Mouse (Mus musculus) cortical plate, adult 2 months (tissue): ENCODE data around the gene Nkx2-9.

ENCODE experiments used
- CTCF ChIP-seq: fragments of 200-500 bp; IDR thresholded peaks from 2 replicates; pipeline ENCODE4 v1.5.1; 2011; ENCODE audit warnings: mild to moderate bottlenecking, control low read depth, low read length; ENCODE audit not compliant: insufficient read depth; ENCODE audit errors: extremely low read depth
- POLR2A ChIP-seq: fragments of 200-500 bp; IDR thresholded peaks from 2 replicates; pipeline ENCODE4 v1.6.1; 2011; ENCODE audit warnings: mild to moderate bottlenecking, low read length, control low read depth; ENCODE audit not compliant: insufficient read depth; ENCODE audit errors: extremely low read depth

- TF ChIP-seq POLR2A: no peak
- peak; percentile 44; the same call in 1 of the 2 replicates for TF ChIP-seq CTCF
These were observed 24.1 kb upstream of the Nkx2-9 start for GRCm38 (mm10) chr12:56637181-56637566.
